Mouse (Mus musculus): ENCODE data around the gene Ccdc136. TPM values are rescaled to one million over a fixed set of nuclear protein-coding genes. Genes with fewer than 3 reads are reported as not detected.

The Ccdc136 gene
- polyA plus RNA-seq, 1 experiment from 2014 or later, result 29.5 TPM

DNA sequence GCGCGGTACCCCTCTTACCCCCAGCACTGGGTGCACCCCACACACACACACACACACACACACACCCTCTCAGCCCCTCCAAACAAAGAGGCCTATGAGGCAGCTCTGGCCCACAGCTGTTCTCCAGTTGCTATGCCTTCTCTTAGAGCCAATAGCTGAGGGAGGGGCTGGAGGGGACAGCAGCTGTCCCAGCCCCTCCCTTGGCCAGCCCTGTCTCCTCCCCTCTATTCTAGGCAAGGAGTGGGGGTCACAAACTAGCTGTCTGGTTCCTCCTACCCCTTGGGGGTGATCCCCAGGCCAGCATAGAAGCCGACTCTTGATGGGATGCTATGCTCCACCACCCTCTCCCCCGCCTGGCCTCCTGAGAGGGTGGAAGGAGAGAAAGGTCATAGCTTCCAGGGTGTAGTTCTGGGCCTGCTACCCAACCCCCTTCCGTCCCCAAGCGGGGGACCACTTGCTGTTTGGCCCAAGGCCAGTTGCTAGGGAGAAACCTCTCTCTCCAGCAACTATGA is 39.9 kb downstream of the Ccdc136 start:
- peak overlapping the region; percentile 73 for H3K4me3 ChIP-seq (ENCODE audit: low read depth, low read length)
- ATAC-seq (ENCODE audit: insufficient number of reproducible peaks, insufficient read depth, low FRiP score, low read depth), result peak; percentile 48; the same call in 1 of the 2 replicates
- 0 out of 2 replicates have a peak overlapping the region, but pooled peaks have one; percentile 40 for H3K9ac ChIP-seq (replicated peaks; ENCODE audit: low read depth, low read length)
- H3K4me1 ChIP-seq (ENCODE audit: control insufficient read depth, insufficient read depth, low read length), result peaks cover 18% of the 10 kb centered on the region; the same call in 1 of the 2 replicates
- 10% methylated on average over 5 of the region's 6 CpGs for WGBS
- H3K9me3 ChIP-seq (ENCODE audit: control insufficient read depth, low read depth, low read length), result no peaks in the 10 kb centered on the region
- peak overlapping the region; percentile 95 for H3K27ac ChIP-seq (ENCODE audit: low read length)
- peak overlapping the region; percentile 75 for H3K4me2 ChIP-seq (replicated peaks; ENCODE audit: low read depth, low read length)
- H3K36me3 ChIP-seq (ENCODE audit: control insufficient read depth, insufficient read depth, low read length), result peaks cover 19% of the 10 kb centered on the region
- peaks cover 3% of the 10 kb centered on the region; the same call in 1 of the 2 replicates for H3K27me3 ChIP-seq (ENCODE audit: control insufficient read depth, insufficient read depth, low read length)

DNA sequence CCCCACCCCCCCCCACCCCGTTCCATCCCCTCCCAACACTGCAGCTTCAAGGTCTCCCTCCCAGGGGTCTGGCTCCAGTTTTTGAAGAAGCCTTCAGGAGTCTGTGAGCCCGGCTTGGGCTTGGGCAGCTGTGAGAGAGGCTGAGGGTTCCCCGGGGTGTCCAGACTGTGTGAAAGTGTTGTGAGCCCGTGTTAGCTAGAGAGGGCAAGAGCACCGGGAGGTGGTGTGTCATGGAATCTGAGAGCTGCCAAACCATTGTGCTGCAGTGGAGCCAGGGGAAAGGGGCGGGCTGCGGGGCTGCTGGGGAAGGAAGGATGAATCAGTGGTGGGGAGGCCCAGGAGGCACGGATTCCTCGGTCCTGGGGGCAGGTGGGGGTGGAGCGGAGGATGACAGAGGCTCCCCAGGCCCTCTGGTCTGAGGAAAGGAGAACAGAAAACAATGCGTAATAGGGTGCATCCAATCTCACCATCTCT is 40.4 kb downstream of the Ccdc136 start:
- peak overlapping the region; percentile 75 for H3K4me2 ChIP-seq (replicated peaks; ENCODE audit: low read depth, low read length)
- H3K4me1 ChIP-seq (ENCODE audit: control insufficient read depth, insufficient read depth, low read length), result peaks cover 18% of the 10 kb centered on the region; the same call in 1 of the 2 replicates
- peak overlapping the region; percentile 95 for H3K27ac ChIP-seq (ENCODE audit: low read length)
- peaks cover 22% of the 10 kb centered on the region for H3K36me3 ChIP-seq (ENCODE audit: control insufficient read depth, insufficient read depth, low read length)
- 7% methylated on average over 11 of the region's 11 CpGs for WGBS
- H3K9me3 ChIP-seq (ENCODE audit: control insufficient read depth, low read depth, low read length), result no peaks in the 10 kb centered on the region
- no peak overlapping the region for H3K9ac ChIP-seq (replicated peaks; ENCODE audit: low read depth, low read length)
- no peak for ATAC-seq (ENCODE audit: insufficient number of reproducible peaks, insufficient read depth, low FRiP score, low read depth)
- H3K4me3 ChIP-seq (ENCODE audit: low read depth, low read length), result peak overlapping the region; percentile 73
- peaks cover 3% of the 10 kb centered on the region; the same call in 1 of the 2 replicates for H3K27me3 ChIP-seq (ENCODE audit: control insufficient read depth, insufficient read depth, low read length)

DNA sequence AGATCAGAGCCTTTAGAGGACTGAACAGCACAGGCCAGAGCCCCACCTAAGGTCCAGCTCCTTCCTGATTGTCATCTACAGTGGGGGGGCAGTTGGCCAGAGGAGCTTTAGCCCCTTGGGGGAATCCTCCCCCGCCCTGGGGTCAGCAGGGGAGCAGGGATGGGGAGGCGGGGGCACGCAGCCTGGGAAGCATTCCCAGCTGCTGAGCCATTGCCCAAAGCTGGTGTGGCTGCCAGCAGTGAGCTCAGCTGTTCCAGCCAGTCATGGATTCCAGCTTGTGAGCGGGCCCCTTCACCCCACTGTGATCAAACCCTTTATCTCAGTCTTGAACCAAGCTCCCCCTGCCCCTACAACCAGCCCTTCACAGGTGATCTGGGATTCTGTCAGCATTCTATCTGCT is 43.1 kb downstream of the Ccdc136 start:
- WGBS, result 80% methylated on average over 4 of the region's 4 CpGs
- no peaks in the 10 kb centered on the region for H3K9me3 ChIP-seq (ENCODE audit: control insufficient read depth, low read depth, low read length)
- H3K4me1 ChIP-seq (ENCODE audit: control insufficient read depth, insufficient read depth, low read length), result peaks cover 14% of the 10 kb centered on the region; the same call in 1 of the 2 replicates
- H3K27ac ChIP-seq (ENCODE audit: low read length), result no peak overlapping the region
- no peak overlapping the region for H3K4me3 ChIP-seq (ENCODE audit: low read depth, low read length)
- H3K4me2 ChIP-seq (replicated peaks; ENCODE audit: low read depth, low read length), result no peak overlapping the region
- H3K36me3 ChIP-seq (ENCODE audit: control insufficient read depth, insufficient read depth, low read length), result peaks cover 46% of the 10 kb centered on the region
- H3K9ac ChIP-seq (replicated peaks; ENCODE audit: low read depth, low read length), result no peak overlapping the region
- peaks cover 3% of the 10 kb centered on the region; the same call in 1 of the 2 replicates for H3K27me3 ChIP-seq (ENCODE audit: control insufficient read depth, insufficient read depth, low read length)
- ATAC-seq (ENCODE audit: insufficient number of reproducible peaks, insufficient read depth, low FRiP score, low read depth), result no peak

- no peak overlapping the region for H3K4me3 ChIP-seq (ENCODE audit: low read depth, low read length)
- no peak overlapping the region for H3K9ac ChIP-seq (replicated peaks; ENCODE audit: low read depth, low read length)
- WGBS, result 91% methylated on average over 6 of the region's 6 CpGs
- no peak for ATAC-seq (ENCODE audit: insufficient number of reproducible peaks, insufficient read depth, low FRiP score, low read depth)
- peaks cover 3% of the 10 kb centered on the region; the same call in 1 of the 2 replicates for H3K27me3 ChIP-seq (ENCODE audit: control insufficient read depth, insufficient read depth, low read length)
- H3K4me1 ChIP-seq (ENCODE audit: control insufficient read depth, insufficient read depth, low read length), result peaks cover 14% of the 10 kb centered on the region; the same call in 1 of the 2 replicates
- H3K9me3 ChIP-seq (ENCODE audit: control insufficient read depth, low read depth, low read length), result no peaks in the 10 kb centered on the region
- no peak overlapping the region for H3K27ac ChIP-seq (ENCODE audit: low read length)
- no peak overlapping the region for H3K4me2 ChIP-seq (replicated peaks; ENCODE audit: low read depth, low read length)
- H3K36me3 ChIP-seq (ENCODE audit: control insufficient read depth, insufficient read depth, low read length), result peaks cover 47% of the 10 kb centered on the region
These were observed 43.7 kb downstream of the Ccdc136 start for GRCm38 (mm10) chr6:29439789-29440188.

DNA sequence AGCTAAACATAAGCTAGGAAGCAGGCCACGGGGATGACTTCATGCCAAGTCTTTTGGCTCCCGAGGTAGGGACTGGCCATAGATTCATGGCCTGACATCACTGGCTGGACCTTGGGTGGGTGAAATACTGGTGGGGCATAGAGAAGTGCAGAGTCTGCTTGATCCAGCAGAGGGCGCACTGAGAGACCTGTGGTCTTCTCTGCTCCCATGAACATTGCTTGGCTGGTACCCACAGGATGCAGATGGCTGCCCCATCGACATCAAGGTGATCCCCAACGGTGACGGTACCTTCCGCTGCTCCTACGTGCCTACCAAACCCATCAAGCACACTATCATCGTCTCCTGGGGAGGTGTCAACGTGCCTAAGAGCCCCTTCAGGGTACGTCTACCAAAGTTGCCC is 48.7 kb downstream of the Ccdc136 start:
- Histone ChIP-seq H3K27me3 (ENCODE audit: control insufficient read depth, insufficient read depth, low read length) (no peaks in the 10 kb centered on the region), H3K9me3 (ENCODE audit: control insufficient read depth, low read depth, low read length) (no peaks in the 10 kb centered on the region), H3K9ac (replicated peaks; ENCODE audit: low read depth, low read length) (no peak overlapping the region), H3K4me3 (ENCODE audit: low read depth, low read length) (no peak overlapping the region), H3K4me2 (replicated peaks; ENCODE audit: low read depth, low read length) (no peak overlapping the region), H3K4me1 (ENCODE audit: control insufficient read depth, insufficient read depth, low read length) (no peaks in the 10 kb centered on the region), H3K36me3 (ENCODE audit: control insufficient read depth, insufficient read depth, low read length) (peaks cover 72% of the 10 kb centered on the region), H3K27ac (ENCODE audit: low read length) (no peak overlapping the region)
- no peak for ATAC-seq (ENCODE audit: insufficient number of reproducible peaks, insufficient read depth, low FRiP score, low read depth)
- 69% methylated on average over 11 of the region's 11 CpGs for WGBS

- Histone ChIP-seq H3K9me3 (ENCODE audit: control insufficient read depth, low read depth, low read length) (no peaks in the 10 kb centered on the region), H3K36me3 (ENCODE audit: control insufficient read depth, insufficient read depth, low read length) (peaks cover 70% of the 10 kb centered on the region), H3K27me3 (ENCODE audit: control insufficient read depth, insufficient read depth, low read length) (no peaks in the 10 kb centered on the region), H3K27ac (ENCODE audit: low read length) (no peak overlapping the region), H3K4me1 (ENCODE audit: control insufficient read depth, insufficient read depth, low read length) (no peaks in the 10 kb centered on the region), H3K4me3 (ENCODE audit: low read depth, low read length) (no peak overlapping the region), H3K9ac (replicated peaks; ENCODE audit: low read depth, low read length) (no peak overlapping the region), H3K4me2 (replicated peaks; ENCODE audit: low read depth, low read length) (no peak overlapping the region)
- 91% methylated on average over 7 of the region's 7 CpGs for WGBS
- no peak for ATAC-seq (ENCODE audit: insufficient number of reproducible peaks, insufficient read depth, low FRiP score, low read depth)
These were observed 49.2 kb downstream of the Ccdc136 start for GRCm38 (mm10) chr6:29445354-29445753.

- Histone ChIP-seq H3K36me3 (ENCODE audit: control insufficient read depth, insufficient read depth, low read length) (peaks cover 67% of the 10 kb centered on the region), H3K9me3 (ENCODE audit: control insufficient read depth, low read depth, low read length) (no peaks in the 10 kb centered on the region), H3K27ac (ENCODE audit: low read length) (no peak overlapping the region), H3K4me3 (ENCODE audit: low read depth, low read length) (no peak overlapping the region), H3K27me3 (ENCODE audit: control insufficient read depth, insufficient read depth, low read length) (no peaks in the 10 kb centered on the region), H3K4me2 (replicated peaks; ENCODE audit: low read depth, low read length) (no peak overlapping the region), H3K9ac (replicated peaks; ENCODE audit: low read depth, low read length) (no peak overlapping the region), H3K4me1 (ENCODE audit: control insufficient read depth, insufficient read depth, low read length) (no peaks in the 10 kb centered on the region)
- no peak for ATAC-seq (ENCODE audit: insufficient number of reproducible peaks, insufficient read depth, low FRiP score, low read depth)
- WGBS, result 31% methylated on average over 4 of the region's 4 CpGs
These were observed 53.7 kb downstream of the Ccdc136 start for GRCm38 (mm10) chr6:29449858-29450257.

GRCm38 (mm10) chr6:29450667-29451066 is 54.6 kb downstream of the Ccdc136 start:
- no peak overlapping the region for H3K9ac ChIP-seq (replicated peaks; ENCODE audit: low read depth, low read length)
- WGBS, result 97% methylated on average over 6 of the region's 6 CpGs
- H3K36me3 ChIP-seq (ENCODE audit: control insufficient read depth, insufficient read depth, low read length), result peaks cover 68% of the 10 kb centered on the region
- no peaks in the 10 kb centered on the region for H3K9me3 ChIP-seq (ENCODE audit: control insufficient read depth, low read depth, low read length)
- H3K27ac ChIP-seq (ENCODE audit: low read length), result no peak overlapping the region
- no peak for ATAC-seq (ENCODE audit: insufficient number of reproducible peaks, insufficient read depth, low FRiP score, low read depth)
- H3K4me1 ChIP-seq (ENCODE audit: control insufficient read depth, insufficient read depth, low read length), result no peaks in the 10 kb centered on the region
- no peaks in the 10 kb centered on the region for H3K27me3 ChIP-seq (ENCODE audit: control insufficient read depth, insufficient read depth, low read length)
- no peak overlapping the region for H3K4me3 ChIP-seq (ENCODE audit: low read depth, low read length)
- H3K4me2 ChIP-seq (replicated peaks; ENCODE audit: low read depth, low read length), result no peak overlapping the region

DNA sequence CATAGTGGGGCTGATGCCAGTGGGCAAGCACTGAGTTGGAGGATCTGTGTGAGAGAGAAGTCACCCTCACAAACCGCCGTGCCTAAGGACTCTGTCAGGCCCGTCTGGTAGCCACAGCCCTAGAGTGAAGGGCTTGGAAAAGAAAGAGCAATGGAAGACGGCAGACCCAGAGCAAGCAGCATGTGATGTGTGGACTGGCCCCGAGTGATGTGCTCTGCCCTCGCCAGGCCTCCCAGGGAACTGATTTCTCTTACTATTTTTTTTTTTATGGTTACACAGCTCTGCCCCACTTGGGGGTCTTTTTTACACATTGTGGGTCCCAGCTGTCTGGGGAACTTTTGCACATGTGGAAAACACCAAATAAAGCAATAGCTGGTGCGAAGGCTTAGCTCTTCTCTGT is 65.4 kb downstream of the Ccdc136 start:
- ATAC-seq (ENCODE audit: insufficient number of reproducible peaks, insufficient read depth, low FRiP score, low read depth), result no peak
- 57% methylated on average over 7 of the region's 7 CpGs for WGBS

More for the DNA sequence above, 65.4 kb downstream of the Ccdc136 start:
- Histone ChIP-seq H3K9me3 (ENCODE audit: control insufficient read depth, low read depth, low read length) (no peaks in the 10 kb centered on the region), H3K36me3 (ENCODE audit: control insufficient read depth, insufficient read depth, low read length) (peaks cover 30% of the 10 kb centered on the region), H3K4me2 (replicated peaks; ENCODE audit: low read depth, low read length) (no peak overlapping the region), H3K9ac (replicated peaks; ENCODE audit: low read depth, low read length) (no peak overlapping the region), H3K4me3 (ENCODE audit: low read depth, low read length) (no peak overlapping the region), H3K4me1 (ENCODE audit: control insufficient read depth, insufficient read depth, low read length) (no peaks in the 10 kb centered on the region), H3K27ac (ENCODE audit: low read length) (no peak overlapping the region), H3K27me3 (ENCODE audit: control insufficient read depth, insufficient read depth, low read length) (no peaks in the 10 kb centered on the region)
